Mouse (Mus musculus): ENCODE data around the gene Shf.
"Not testable (repeated sequence)": the region's sequence is repeated elsewhere in the genome, so short reads cannot be mapped to it uniquely, and the experiment has no call there.

The Shf gene

DNA sequence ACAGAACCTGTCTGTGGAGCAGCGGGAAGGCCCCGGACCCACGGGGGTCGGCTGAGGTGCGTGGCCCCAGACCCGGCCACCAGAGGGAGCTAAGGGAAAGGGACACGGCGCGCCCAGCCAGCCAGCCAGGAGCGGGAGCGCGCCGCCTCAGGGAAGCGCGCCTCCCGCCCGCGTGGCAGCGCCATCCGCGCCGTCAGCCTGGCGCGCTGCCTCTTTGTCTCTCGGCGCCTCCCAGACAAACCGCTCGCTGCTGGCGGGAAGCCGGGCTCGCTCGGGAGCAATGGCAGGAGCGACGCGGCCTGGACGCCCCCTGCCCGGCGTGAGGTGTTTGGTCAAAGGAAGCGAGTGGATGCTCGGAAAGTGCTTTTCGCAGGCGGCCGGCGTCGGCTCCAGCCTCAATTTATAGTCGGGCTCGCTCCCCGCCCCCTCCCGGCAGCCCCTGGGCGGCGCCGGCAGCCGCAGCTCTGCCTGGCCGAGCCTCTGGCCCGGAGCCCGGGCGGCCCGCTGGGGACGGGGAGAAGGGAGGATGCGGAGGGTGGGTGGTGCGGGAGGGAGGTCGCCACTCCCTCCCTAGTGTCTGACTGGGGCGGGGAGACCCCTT is 20.3 kb downstream of the Shf start:
- peak; percentile 89 for DNase-seq (ENCODE audit: low spot score)

DNA sequence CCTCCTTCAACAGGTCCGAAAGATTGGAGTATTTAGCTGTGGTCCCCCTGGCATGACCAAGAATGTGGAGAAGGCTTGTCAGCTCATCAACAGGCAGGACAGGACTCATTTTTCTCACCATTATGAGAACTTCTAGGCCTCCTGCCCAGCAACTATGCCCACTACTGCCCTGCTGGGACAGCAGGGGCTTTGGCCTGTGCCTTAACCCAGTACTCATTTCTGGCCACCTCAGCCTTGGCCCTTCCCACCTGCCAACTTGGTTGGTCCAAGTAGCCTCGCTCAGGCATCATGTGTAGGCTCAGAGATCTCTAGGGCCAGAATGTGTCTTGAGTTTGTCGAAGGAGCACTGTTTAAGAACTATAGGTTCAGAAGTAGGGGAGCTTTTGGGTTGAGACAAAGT is 21.7 kb downstream of the Shf start:
- no peak for DNase-seq (ENCODE audit: low spot score)

- DNase-seq (ENCODE audit: low spot score) = not testable (repeated sequence)
These were observed 22.8 kb downstream of the Shf start for GRCm38 (mm10) chr2:122346164-122346563.

GRCm38 (mm10) chr2:122345106-122345893 is 23.7 kb downstream of the Shf start:
- DNase-seq (ENCODE audit: low spot score) = no peak

DNA sequence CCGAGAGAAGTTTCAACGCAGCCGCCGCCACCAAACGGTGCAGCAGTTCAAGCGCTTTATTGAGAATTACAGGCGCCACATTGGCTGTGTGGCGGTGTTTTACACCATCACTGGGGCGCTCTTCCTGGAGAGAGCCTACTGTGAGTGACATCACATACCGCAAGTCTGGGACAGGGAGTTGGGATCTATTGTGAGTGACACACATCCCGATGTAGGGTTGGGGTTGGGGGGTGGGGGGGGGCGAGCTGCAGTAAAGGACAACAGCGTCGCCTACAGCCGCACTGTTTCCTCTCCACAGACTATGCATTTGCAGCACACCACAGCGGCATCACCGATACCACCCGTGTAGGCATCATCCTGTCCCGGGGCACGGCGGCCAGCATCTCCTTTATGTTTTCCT is 31.7 kb downstream of the Shf start:
- no peak for DNase-seq (ENCODE audit: low spot score)

DNA sequence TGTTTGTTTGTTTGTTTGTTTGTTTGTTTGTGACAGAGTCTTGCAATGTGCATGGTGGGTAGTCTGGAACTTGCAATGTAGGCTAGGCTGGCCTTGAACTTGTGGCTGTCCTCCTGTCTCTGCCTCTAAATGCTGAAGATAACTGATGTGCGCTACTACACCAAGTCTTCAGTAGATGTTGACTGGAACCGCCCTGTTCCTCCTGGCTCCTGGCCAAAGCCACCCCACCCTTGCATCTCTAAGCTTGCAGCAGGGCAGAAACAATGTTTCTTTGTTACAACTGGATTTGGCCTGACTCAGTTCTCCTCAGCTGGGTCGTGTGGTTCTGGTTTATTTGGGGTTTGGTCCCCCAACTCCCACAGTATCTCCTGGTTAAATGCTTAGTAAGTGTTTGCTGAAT is 34.8 kb downstream of the Shf start:
- peak; percentile 41 for DNase-seq (ENCODE audit: low spot score)

GRCm38 (mm10) chr2:122332222-122332621 is 36.7 kb downstream of the Shf start:
- no peak for DNase-seq (ENCODE audit: low spot score)

DNA sequence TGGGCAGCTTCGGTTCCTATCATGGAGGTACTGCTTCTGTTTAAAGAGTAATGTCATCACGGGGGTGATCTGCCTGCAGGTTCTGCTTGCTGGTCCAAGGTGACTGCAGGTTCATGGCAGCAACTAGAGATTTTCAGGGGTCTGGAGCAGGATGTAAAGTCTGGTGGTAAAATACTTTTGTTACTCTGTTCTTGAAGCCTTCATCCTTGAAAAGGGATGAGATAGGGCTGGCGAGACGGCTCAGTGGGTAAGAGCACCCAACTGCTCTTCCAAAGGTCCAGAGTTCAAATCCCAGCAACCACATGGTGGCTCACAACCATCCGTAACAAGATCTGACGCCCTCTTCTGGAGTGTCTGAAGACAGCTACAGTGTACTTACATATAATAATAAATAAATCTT is 38.6 kb downstream of the Shf start:
- not testable (repeated sequence) for DNase-seq (ENCODE audit: low spot score)

- DNase-seq (ENCODE audit: low spot score) = no peak
These were observed 41.0 kb downstream of the Shf start for GRCm38 (mm10) chr2:122327986-122328385.

GRCm38 (mm10) chr2:122325361-122325760 is 43.6 kb downstream of the Shf start:
- no peak for DNase-seq (ENCODE audit: low spot score)

DNA sequence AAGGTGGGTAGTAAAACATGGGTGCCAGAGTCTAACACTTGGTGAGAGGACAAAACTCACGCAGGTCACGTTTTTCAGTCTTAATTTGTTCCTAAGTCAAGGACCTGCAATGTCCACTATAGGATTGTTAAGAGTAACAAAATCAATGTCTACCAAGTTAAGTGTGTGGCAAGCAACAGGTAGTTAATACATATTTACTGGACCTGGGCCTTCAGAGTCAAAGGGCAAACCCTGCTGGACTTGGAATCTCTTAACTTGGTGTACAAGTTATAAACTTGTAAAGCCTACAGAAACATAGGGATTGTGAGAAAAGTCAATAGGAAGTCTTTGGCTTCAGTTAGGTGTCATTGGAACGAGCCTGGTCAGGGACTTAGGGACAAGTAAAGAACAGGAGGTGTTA is 44.4 kb downstream of the Shf start:
- DNase-seq (ENCODE audit: low spot score) = no peak

DNA sequence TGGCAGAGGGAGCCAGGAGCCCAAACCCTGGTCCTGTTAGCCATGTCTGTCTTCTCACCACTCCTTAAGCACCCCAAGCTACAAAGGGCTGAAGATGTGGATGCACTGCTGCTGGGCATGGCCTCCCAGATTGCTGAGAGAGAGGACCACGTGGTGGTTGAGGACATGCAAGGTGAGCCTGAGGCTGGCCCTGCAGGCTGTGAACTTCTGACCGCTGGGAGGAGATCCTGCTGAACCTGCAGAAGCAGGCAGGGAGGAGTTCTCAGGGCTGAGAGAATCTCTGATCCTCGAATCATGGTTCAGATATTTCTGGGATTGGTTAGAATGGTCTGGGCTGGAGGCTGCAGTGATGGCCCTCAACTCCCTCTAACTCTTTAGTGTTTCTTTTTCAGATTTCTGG is 45.0 kb downstream of the Shf start:
- no peak for DNase-seq (ENCODE audit: low spot score)

GRCm38 (mm10) chr2:122317384-122317783 is 51.6 kb downstream of the Shf start:
- no peak for DNase-seq (ENCODE audit: low spot score)

- DNase-seq (ENCODE audit: low spot score) = no peak
These were observed 53.6 kb downstream of the Shf start, which contains the start of gene Duox1 for GRCm38 (mm10) chr2:122315372-122315771. TSS of gene Duox1 (plus strand) at chr2:122315672.

DNA sequence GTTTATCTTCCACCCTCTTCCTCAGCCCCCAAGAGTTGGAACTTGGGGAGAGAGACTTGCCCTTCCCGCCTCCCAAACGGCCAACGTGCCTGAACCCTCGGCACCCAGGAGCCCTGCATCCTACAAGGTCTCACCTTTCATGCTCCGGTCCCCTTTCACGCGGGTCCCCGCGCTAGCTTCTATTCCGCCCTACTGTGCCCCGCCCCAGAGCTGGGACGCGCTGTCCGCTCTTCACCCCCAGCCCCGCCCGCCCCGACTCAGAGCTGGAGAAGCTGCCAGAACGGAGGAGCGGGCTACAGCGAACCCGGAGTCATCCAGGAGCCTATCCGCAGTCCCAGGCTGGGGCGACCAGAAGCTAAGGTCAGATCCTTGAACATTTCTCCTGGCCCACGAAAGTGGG is 55.4 kb downstream of the Shf start, which contains the start of gene Duoxa1:
Gene Duoxa1, minus strand, starts transcription at position 195 of the 400 bp plus-strand sequence.
- peak; percentile 22 for DNase-seq (ENCODE audit: low spot score)

DNA sequence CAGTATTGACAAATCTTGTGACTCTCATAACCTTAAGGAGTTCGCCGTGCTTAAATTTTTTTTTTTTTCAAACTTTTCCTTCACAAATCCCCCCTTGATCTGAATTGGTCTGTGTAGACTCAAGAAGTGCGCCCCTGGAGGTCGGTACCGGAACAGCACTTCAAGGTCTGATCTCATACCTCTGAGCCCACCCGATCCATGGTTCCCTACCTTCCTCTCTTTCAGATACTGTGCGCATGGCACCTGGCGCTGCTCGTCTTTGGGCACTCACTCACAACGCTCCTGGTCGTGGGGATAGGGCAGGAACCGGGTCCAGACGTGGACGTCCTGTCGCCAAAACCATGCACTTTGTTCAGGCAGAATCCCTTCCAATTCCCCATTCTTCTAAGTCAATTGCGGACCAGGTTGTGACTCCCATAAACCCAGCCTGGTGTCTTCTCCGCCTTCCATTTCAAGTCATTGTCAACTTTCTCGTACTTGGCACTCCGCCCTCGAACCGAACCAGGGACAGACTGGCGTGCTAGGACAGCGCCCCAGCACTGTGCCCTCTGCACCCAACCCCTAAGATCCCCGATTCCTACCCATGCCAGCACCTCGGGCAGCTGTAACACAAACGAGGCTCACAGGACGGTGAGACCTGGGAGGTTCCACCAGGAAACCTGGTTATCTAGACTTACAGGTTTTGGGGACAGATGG is 56.1 kb downstream of the Shf start:
- DNase-seq (ENCODE audit: low spot score) = peak; percentile 74

DNA sequence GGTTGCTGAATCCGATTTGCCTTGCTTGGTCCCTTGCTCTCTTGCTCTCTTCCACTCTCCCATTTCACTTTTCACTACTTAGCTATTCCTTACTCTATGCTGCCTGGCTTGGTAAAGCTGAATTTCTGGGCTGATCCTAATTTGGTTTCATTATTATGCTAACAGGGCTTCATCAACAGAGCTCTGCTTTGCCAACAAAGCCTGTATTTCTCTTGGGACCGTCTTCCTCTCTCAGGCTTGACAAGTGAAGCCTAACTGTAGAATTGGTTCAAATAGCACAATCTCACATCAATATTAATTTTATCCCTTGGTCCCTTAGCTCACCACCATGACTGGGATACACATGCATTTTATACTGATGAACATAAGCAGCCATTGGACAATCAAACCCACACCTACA is 57.4 kb downstream of the Shf start:
- DNase-seq (ENCODE audit: low spot score) = no peak

- no peak for DNase-seq (ENCODE audit: low spot score)
These were observed 59.3 kb downstream of the Shf start for GRCm38 (mm10) chr2:122309647-122310046.

DNA sequence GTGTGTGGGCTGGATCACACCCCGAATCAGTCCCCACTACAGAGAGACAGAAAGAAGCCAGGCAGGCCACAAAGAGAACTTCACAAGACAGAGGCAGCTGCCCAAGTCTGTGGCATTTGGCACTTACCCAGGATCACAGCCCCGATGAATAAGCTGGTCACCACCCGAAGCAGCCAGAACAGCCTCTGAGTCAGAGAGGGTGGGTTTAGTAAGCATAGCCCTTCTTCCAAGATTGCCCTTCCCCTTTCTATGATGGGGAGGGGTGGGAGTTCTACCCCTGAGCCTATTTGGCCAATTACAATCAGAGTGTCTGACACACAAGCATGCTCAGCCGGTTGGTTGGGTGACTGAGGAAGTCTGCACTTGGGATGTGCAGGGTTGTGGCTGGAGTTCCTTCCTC is 62.8 kb downstream of the Shf start:
- DNase-seq (ENCODE audit: low spot score) = peak; percentile 41

DNA sequence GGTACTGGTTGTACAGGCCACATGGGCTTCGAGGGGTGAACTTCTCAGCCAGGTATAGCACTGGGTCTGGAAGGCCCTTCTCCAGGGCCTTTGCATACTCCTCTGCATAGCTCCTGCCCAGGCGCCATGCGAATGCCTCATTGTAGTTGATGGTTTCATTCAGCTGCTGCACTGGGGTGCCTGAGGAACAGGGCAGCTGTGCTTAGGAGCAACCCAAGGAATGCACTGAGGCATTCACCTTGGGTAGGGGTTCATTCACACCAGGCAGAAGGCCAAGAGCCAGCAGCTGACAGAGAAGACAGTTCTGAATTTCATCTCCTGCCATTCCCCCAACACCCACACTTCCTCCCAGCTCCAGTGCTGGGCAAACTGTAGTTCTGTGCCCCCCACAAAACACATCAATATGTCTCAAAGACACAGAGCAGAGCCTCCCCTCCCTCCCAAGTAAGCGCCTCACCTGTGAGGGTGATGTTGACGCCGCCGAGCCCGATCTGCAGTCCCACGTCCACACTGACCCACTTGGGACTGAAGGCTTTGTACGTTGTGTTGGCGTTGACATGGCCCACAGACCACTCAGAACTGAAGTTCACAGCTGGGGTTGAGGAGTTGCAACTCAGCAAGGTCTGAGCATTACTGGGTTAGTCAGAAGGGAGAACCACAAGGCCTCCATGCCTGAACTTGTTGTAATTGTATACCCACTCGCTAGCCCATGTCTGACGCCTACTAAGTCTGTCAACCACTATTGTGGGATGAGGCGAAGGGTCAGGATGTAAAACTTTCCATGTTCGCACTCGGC is 63.7 kb downstream of the Shf start:
- no peak for DNase-seq (ENCODE audit: low spot score)

- DNase-seq (ENCODE audit: low spot score) = no peak
These were observed 64.4 kb downstream of the Shf start for GRCm38 (mm10) chr2:122304544-122304943.

DNA sequence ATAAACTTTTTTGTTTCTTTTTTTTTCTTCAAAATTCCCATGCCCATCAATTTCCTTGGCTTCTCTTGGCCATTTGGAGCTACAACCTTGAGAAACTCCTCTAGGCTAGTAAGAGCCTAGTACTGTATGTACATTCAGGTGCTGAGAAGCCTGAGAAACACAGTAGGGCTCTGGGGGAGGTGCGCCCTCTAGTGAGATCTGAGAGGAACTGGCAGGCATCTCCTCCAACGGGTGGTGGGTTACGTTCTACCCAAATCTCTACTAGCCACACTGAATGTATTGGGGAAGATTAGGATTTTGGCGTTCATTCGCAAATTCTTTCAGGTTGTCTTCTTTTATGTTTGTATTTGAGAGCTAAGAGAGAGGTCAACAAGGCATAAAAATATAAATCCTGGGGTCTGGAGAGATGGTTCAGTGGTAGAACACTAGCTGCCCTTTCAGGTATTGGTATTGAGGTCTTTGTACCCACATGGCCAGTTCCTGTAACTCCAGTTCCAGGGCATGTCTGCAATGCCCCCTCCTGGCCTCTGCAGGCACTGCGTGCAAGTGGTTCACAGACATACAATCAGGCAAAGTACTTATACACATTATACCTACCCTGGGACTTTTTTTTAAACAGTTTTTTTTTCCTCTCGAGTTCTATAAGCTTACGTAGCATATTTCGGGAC is 66.3 kb downstream of the Shf start:
- DNase-seq (ENCODE audit: low spot score) = peak; percentile 59
